Mouse (Mus musculus) megakaryocyte progenitor cell, adult 5-6 weeks (primary cell): ENCODE data around the gene Xylt2. TPM values are rescaled to one million over a fixed set of nuclear protein-coding genes. Genes with fewer than 3 reads are reported as not detected.
A peak's percentile ranks its signal among the peaks of the same experiment; 100 is the strongest.
"Not testable (repeated sequence)": the region's sequence is repeated elsewhere in the genome, so short reads cannot be mapped to it uniquely, and the experiment has no call there.

Source experiments
- ATAC-seq: replicated peaks from 2 replicates; pipeline ENCODE4 v1.8.0; 2016; ENCODE audit warnings: mild to moderate bottlenecking, moderate TSS enrichment, inconsistent platforms; ENCODE audit not compliant: poor library complexity
- total RNA-seq, 2 experiments: library from RNA; stranded (forward) in 1 of 2; stranded (reverse) in 1 of 2; fragments of 157-497, 149-512 nt in 1 of 2; fragments of 200-1000 nt in 1 of 2; gene quantifications; 2 replicates each; pipeline versions ENCODE4 v1.2.3 to v1.2.4; 2015 to 2017

Gene Xylt2
- total RNA-seq (2015) (1.8 and 2.2 TPM in 2 replicates), total RNA-seq (2017) (4.9 and 5.2 TPM in 2 replicates)

DNA sequence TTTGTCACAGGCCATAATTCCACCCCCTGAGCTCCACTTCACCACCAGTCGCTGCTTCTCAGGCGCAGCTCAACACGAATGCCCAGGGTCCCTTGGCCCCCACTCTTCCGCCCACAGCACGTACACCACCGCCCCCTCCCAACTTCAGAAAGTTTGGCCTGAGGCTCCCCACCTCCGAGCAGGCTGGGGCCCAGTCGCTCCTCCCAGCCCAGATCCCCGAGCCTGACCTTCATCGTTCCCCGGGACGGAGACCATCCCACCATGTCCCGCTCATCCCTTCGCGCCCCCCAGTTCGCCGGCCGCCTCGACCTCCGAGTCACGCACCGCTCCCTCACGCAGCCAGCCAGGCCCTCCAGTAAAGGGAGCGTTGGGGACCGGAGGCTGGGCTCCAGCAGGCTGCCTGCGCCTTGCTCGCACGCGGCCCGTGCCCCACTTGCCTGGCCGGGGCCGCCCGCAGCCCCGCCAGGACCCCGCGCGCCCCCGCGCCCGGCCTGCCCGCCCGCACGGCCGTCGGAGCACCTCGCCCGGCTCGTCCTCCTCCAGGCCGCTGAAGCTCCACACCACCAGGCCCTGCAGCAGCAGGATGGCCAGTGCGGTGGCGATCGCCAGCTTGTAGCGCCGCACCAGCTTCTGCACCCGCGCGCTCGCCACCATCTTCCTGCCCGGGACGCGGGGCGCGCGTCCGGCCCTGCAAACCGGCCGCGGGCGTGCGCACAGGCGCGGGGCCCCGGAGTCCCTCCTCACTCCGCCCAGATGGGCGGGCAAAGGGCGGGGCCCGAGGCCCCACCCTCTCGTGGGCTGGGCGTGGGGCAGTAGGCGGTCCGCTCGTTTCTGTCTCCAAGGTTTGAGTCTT, at the start of gene Xylt2:
TSS of gene Xylt2 (minus strand) at position 762 of the 853 bp plus-strand sequence.
- peak; percentile 98 for ATAC-seq

DNA sequence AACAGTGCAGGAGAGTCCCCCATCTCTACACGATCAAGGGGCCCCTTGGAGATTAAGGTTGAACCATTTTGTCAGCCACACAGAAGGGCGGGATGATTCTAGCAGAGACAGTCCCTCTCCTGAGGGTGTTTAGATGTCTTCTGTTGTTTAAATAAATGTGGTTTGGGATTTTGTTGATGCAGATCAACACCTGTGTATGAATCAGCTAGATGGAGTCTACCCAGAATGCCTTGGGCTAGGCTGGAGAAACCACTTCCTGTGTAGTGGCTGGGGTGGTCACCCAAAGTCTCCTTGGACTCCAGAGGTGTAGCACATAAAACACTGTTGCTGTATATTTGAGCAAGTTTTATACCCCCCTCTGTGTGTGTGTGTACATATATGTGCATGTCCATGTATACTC, 41.9 kb upstream of the Xylt2 start:
- no peak for ATAC-seq

GRCm38 (mm10) chr11:94718113-94718909, 41.0 kb upstream of the Xylt2 start:
- ATAC-seq, result peak; percentile 11; the same call in 1 of the 2 replicates

GRCm38 (mm10) chr11:94717239-94717638, 39.9 kb upstream of the Xylt2 start:
- no peak for ATAC-seq

DNA sequence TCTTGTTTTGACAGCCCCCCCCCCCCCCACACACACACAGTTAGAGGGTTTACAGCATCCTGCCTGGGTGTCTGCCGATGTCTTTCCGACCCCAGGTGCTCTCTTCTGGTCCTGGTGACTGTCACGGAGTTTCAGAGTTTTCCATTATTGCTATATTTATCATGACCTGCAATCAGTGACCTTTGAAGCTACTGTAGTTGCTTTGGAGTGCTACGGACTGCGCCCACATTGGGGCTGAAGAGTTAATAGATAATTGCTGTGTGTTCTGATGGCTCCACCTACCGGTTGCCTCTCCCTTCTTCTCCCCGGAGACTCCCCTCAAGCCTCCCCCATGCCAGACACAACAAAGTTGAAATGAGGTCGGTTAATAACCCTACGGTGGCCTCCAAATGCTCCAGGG, 39.4 kb upstream of the Xylt2 start:
- peak; percentile 66 for ATAC-seq

- no peak for ATAC-seq
Observed at GRCm38 (mm10) chr11:94715622-94716021, 38.3 kb upstream of the Xylt2 start.

DNA sequence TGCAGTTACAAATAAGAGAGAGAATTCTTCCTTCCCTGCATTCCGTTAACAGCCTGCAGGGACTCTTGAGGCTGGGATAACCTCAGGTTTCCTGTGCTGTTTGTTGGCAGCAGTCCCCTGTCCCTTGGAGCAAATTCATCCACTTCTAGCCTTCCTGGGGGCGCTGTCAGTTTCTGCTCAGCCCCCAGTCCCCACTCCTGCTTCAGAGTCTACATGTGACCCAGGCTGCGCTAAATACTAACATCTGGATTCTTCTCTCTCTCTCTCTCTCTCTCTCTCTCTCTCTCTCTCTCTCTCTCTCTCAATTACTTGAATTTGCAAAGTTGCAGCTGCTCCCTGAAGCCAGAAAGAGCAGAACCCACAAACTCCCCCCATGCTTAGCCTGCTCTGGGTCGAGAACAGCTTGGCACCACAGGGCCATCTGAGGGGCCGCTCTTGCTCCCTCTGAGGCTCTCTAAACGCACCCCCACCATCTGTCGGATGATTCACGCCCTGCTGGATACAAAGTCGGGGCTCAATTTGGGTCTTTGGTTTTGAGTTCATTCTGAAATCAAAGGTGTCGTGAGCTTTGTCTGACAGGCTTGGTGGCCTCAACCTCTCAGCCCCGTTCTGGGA, 36.0 kb upstream of the Xylt2 start:
- no peak for ATAC-seq

GRCm38 (mm10) chr11:94704472-94704871, 27.2 kb upstream of the Xylt2 start, which contains the start of gene Gm11541:
Gm11541 (minus strand) TSS chr11:94704499.
- no peak for ATAC-seq

GRCm38 (mm10) chr11:94704020-94704419, 26.7 kb upstream of the Xylt2 start:
- no peak for ATAC-seq

GRCm38 (mm10) chr11:94702216-94702610, 24.9 kb upstream of the Xylt2 start:
- ATAC-seq, result no peak

DNA sequence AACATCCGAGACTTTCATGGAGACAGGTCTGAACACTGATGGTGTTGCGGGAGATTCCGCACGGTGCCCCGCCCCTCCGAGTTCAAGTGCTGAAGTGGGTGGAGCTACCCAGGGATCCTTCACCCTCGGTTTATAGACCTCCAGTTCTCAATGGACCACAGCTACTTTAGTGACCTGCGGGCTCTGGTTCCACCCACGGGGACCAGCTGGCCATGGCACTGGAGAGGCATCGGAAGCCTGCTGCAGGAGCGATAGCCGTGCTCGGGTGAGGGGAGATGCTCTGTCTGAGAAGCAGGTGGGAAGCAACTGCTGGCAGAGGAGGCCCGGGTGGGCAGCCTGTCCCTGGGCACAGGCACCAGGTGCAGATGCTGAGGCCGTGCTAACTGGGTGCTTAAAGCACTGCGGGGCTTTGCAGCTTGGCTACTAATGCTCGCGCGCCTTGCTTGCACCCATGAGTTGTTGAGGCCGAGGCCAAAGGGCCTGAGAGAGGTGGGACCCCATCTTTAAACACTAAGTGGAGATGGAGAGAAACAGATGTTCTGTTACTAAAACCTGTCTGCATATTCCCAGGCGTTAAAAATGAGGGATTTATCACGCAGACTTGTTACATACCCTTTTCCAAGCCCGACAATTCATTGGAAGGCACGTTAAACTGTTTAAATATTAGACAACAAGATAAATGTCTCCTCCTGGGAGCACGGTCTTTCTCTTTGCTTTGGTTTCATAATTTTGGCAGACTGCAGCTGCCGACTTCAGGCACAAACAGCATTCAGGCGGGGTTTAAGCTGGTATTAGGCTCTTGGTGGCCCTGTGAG, 24.3 kb upstream of the Xylt2 start:
- no peak for ATAC-seq

DNA sequence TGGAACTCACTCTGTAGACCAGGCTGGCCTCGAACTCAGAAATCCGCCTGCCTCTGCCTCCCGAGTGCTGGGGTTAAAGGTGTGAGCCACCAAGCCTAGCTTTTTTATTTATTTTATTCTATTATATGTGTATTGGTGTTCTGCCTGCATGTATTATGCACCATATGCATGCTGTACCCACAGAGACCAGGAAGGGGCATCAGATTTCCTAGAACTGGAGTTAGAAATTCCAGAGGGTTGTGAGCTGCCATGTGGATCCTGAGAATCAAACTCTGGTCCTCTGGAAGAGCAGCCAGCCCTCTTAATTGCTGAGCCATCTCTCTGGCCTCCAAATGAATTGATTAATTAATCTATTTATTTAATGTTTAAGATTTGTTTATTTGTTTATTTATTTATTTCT, 22.1 kb upstream of the Xylt2 start:
- ATAC-seq, result no peak

DNA sequence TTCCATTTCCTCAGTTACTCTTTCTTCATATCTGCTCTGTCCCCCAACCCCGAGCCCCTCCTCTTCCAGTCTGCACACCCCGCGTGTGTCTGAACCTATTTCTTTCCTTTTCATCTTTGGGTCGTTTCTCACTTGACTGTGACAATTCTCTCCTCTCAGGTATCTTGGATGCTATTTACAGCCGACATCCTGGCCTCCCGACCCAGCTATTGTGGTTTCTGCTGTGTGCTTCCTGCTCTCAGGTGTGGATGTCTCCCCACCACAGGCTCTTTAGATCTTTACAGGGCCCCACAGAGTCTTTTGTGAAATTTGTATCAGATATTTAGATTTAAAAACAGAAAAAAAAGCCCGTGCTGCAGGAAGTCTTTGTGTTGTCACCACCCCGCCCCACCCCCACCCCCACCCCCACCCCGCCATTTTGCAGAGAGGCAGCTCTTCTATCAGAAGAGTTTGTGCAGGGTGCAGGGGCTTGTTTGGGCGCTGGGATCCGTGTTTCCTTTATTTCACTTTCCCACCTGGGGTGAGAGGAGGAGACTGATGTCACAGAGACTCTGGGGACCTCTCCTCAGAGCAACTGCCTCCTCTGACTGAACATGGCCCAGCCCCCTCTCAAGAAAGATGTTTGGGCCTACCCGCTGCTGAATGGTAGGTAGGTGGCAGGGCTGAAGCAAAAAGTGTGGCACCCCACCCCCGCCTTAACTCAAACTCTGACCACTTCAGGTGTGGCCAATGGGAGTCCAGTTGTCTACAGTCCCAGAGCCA, 20.6 kb upstream of the Xylt2 start:
- ATAC-seq, result no peak

- no peak for ATAC-seq
Observed at GRCm38 (mm10) chr11:94697140-94697539, 19.8 kb upstream of the Xylt2 start.

- no peak for ATAC-seq
Observed at GRCm38 (mm10) chr11:94695508-94695907, 18.2 kb upstream of the Xylt2 start.

GRCm38 (mm10) chr11:94692502-94692901, 15.2 kb upstream of the Xylt2 start:
- ATAC-seq, result not testable (repeated sequence)

DNA sequence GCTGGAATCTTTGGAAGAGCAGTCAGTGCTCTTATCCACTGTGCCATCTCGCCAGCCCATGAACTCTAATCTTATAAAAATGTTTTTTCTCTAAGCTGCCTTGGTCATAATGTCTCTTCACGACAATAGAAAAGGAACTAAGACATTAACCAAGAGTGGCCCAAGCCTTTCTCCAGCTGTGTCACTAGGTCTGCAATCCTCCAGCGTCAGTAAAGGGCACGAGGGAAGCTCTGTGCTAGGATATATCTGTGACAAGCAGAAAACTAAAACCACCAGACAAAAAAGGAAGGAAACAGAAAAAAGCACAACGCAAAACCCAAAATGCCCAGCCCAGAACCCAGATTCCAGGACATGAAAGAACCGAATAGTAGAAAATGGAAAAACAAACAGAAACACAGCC, 9.9 kb upstream of the Xylt2 start:
- ATAC-seq, result peak; percentile 48

GRCm38 (mm10) chr11:94682427-94682826, 5.1 kb upstream of the Xylt2 start:
- ATAC-seq, result no peak

DNA sequence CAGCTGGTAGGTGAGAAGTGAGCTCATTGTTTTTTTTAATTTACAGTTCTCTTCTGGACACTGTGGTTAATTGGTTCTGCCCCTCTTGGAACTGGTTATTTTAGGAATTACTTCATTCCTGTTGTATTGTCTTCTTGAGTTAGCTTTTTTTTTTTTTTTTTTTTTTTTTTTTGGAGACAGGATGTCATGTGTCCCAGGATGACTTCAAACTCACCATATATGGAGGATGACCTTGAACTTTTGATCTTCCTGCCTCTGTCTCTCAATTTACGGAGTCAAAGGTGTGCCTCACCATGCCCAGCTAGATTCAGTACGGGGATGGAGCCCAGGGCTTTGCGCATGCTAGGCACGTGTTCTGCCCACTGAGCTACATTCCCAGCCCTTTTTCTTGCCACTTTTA, 4.3 kb upstream of the Xylt2 start:
- ATAC-seq, result no peak

DNA sequence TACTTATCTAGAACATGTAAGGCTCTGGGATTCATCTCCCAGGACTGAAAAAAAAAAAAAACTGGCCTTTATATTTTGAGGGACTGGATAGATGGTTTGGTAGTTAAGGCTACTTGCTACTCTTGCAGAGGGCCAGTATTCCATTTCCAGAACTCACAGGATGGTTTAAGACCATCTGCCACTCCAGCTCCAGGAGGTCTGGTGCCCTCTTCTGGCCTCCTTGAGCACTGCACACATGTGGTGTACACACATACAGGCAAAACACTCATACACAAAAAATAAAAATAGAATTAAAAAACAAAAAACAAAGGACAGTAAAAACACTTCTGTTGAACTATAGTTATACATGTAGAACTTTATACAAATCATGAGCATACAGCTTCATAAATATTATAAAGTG, 3.3 kb upstream of the Xylt2 start:
- no peak for ATAC-seq
